Mouse (Mus musculus) left cerebral cortex, adult 11 months (tissue): ENCODE data around the gene Psmd6.

Source experiments
- DNase-seq: peaks from one replicate; pipeline ENCODE4 v3.0.0; 2022; ENCODE audit warnings: low spot score

The Psmd6 gene

GRCm38 (mm10) chr14:14120230-14121096 is at the start of gene Psmd6:
TSS of gene Psmd6 (minus strand) at chr14:14120984.
- peak; percentile 80 for DNase-seq

DNA sequence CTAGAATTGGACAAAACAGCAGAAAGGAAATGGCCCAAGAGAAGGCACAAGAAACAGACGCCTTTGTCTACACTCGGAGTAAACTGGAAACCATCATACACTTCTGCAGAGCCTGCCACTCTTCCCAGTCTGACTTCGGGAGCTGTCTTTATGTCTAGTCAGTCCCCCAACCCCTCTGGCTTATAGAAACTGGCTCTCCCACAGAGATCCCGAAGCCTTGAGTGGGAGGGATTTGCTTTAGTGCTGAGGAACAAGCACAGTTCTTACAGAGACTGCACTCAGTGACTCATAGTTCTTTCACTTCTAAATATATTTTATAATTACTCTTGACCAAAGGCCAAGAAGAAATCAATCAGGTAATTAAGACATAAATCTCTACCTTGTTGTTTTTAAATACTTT is 10.1 kb downstream of the Psmd6 start:
- DNase-seq = no peak

GRCm38 (mm10) chr14:14104930-14105318 is 15.9 kb downstream of the Psmd6 start:
- no peak for DNase-seq

GRCm38 (mm10) chr14:14104213-14104929 is 16.4 kb downstream of the Psmd6 start:
- DNase-seq = no peak

DNA sequence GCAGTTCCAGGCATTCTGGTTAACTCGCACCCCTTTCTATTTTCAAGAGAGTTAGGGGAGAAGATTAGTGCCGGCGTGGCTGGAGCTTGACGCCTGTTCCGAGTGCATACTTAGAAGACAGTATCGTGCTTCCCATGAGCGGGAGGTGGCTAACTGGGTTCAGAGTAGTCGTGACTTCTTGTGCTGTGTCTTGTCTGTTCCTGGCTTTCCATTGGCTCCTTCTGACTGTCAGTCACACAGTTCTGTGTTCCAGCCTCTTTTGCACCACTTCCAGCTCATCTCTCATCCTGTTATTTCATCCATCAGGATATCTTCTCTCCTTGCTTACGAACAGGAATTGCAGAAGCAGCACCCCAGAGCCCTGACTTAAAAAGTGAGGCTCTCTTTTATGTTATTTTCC is 19.5 kb downstream of the Psmd6 start:
- DNase-seq = no peak

DNA sequence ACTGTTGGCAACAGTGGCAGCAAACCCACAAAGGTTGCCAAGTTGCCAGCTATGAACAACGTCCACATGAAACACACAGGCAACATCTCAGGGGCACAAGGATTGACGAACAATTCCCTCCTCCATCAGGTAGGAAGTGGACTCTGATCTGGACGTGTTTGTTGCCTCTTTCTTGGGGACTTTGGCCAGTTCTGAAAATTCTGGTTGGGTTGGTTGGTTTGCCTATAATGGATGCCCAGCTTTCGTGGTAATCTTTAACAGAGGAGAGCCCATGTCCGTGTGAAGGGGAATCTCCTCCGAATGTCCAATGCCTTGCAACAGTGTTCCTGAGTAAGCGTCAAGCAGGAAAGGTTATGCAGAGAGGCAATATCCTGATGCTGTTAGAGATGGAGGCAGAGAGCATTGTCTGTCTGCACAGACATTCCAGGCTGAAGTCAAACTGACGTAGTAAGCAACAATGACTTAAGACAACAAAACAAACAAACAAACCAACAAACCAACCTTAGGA is 20.0 kb downstream of the Psmd6 start:
- no peak for DNase-seq

DNA sequence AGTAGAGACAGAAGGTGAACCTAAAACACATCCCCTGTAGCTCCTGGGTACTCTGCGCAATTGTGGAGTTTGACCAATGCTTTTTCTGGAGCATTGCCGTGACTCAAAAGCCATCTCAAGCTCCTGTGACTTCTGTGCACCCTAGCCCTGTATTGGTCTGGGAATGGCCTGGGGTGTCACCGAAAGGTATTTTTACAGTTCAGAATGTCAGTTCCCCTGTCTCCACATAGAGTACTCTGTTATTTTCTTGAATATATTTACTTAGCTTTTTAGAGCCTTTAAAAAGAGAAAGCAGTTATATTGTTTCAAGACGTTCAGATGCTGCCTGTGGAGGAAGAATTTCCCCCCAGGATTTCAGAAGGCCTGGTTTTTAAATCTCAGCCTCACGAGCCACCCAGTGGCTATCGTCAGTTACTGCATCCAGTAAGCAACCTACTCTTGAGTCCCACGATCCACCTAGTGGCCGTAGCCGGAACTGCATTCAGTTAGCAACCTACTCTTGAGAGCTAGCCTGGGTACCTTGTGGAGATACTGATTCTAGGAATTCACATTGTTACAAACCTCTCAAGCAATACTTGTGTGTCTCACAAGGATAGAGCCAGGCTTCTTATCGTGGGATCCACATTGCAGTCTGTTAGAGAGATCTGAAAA is 22.3 kb downstream of the Psmd6 start:
- peak; percentile 82 for DNase-seq

- DNase-seq = no peak
These were observed 30.2 kb downstream of the Psmd6 start for GRCm38 (mm10) chr14:14090571-14090970.

DNA sequence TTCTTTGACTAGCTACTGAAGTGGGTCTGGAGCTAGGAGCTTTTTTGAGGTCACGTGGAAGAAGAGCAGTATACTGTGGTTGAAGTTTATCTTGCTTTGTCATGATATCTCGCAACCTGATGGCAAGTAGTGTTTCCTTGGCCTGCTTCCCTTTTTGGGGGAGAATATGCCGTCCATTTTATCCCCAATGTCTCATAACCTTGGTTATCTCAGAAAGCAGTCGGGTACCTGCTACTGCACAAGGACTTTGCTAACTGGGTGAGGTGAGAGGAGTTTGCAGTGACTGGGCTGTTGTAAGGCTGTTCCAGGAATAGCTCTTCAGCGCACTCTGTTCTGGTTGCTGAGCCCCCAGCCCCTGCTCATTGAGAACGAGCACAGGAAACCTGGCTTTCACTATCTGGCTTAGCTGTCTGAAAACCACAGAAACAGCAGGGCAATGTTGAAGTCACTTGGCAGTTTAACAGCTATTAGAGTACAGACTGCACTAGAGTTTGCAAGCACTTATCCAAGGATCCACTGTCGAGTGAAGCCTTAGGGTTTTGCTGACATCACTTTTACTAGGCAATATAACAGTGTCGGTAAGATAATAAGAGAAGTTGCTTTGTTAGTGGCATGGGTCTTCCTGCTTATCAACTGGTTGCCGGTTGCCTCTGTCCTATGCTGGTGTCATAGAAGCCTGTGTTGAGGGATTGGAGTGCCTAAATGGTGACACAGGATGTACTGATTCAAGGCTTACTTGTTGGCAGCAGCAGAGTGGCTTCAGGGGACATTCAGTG is 32.6 kb downstream of the Psmd6 start:
- no peak for DNase-seq

GRCm38 (mm10) chr14:14087348-14087747 is 33.4 kb downstream of the Psmd6 start:
- DNase-seq = no peak

DNA sequence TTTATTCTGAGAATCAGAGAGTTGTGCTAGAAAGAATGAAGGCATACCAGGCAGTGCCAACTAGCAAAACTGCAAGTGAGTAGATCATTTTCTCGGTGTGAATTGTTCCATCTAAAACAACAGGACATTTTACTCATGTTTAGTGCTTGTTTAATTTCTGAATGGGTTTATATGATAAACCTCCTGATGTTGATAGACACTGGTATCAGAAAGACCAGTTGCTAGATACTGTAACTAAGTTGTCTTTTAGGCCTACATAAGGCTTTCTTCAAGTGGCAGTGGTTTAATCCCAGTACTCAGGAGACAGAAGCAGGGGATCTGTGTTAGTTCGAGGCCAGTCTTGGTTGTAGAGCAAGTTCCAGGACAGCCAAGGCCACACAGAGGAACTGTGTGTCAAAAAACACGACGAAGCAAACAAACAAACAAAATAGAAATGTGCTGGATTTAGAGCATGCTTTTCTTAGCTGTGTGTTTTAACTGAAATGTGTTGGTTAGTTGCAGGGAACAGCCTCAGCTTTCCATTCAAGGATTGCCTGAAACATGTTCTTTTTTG is 34.0 kb downstream of the Psmd6 start:
- no peak for DNase-seq

- DNase-seq = no peak
These were observed 37.0 kb downstream of the Psmd6 start for GRCm38 (mm10) chr14:14083811-14084210.

GRCm38 (mm10) chr14:14080604-14081194 is 40.1 kb downstream of the Psmd6 start:
- DNase-seq = no peak

GRCm38 (mm10) chr14:14071456-14071855 is 49.3 kb downstream of the Psmd6 start:
- DNase-seq = no peak

DNA sequence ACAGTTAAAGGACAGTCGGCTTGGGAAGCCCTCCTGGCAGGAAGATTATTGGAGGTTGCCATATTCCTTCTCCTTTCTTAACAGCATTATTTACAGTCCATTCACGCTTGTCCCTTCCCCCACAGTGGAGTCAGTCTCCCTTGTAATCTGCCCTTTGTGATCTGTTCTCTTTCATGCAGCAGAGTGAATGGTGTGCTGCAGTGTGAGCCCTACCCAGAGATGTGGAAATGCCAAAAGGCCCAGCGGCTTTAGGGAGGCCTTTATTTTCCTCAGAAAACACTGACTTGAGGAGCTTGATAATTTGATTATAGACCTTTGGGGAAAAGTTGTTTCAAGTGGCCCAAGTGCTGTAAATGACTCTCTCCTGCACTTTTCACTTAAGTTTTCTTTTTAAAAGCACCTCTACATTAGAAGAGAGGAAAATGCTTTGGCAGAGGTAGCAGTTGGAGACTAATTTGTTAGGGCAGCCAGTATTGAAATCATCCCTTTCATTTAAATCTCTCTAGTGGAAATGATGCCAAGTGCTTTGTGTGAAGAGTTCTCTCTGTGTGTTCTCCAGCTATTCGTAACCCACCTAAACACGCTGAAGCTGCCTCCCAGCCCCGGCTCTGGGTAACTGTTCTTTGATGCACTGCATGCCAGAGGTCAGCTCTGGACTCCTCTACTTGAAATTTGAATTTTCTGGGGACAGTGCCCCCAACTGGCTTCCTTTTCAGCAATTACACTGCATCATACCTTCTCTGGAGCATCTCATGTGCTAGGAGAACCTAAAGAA is 50.1 kb downstream of the Psmd6 start:
- DNase-seq = no peak

DNA sequence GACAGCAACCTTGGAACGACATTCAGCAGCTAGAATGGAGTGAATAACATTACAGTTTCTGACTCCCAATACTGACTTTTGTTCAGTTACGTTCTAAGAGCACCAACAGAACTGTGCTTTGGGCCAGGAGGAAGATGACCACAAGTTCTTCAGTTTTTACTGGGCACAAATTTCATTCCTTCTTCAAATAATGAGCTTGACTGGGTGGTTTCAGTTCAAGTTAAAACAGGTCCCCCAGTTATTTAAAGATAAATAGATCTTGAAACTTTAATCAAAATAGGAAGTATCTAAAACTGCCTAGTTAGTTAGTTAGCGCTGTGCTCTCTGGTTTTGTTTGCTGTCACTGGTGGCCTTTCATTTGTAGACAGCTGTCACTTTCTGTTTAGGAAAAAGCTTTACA is 52.2 kb downstream of the Psmd6 start:
- DNase-seq = no peak

- DNase-seq = no peak
These were observed 52.9 kb downstream of the Psmd6 start for GRCm38 (mm10) chr14:14067648-14068472.

GRCm38 (mm10) chr14:14066241-14066640 is 54.5 kb downstream of the Psmd6 start:
- no peak for DNase-seq

- no peak for DNase-seq
These were observed 55.7 kb downstream of the Psmd6 start for GRCm38 (mm10) chr14:14065142-14065498.
